Mouse (Mus musculus) cerebellum, adult 11-12 months (tissue): ENCODE data around the gene Tmem204.

Experiments
- DNase-seq: peaks from one replicate; pipeline ENCODE4 v3.0.0; 2022

The Tmem204 gene

DNA sequence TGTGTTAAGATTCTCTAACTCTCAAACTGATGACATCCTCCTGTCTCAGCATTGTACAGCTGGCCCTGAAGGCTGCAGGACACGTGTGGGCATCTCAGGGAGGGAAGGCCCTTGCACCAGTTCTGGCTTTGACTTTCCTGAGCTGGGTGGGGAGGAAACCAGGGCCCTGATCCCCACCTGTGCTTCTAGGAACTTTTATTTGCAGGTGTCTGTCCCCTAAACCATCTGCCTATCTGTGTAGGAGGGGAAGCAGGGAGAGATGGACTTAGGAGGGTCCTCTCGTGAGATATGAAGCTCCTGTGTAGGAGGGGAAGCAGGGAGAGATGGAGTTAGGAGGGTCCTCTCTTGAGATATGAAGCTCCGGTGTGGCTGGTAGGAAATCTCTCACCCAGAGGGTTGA lies 504 bp downstream of the Tmem204 start:
- no peak for DNase-seq

DNA sequence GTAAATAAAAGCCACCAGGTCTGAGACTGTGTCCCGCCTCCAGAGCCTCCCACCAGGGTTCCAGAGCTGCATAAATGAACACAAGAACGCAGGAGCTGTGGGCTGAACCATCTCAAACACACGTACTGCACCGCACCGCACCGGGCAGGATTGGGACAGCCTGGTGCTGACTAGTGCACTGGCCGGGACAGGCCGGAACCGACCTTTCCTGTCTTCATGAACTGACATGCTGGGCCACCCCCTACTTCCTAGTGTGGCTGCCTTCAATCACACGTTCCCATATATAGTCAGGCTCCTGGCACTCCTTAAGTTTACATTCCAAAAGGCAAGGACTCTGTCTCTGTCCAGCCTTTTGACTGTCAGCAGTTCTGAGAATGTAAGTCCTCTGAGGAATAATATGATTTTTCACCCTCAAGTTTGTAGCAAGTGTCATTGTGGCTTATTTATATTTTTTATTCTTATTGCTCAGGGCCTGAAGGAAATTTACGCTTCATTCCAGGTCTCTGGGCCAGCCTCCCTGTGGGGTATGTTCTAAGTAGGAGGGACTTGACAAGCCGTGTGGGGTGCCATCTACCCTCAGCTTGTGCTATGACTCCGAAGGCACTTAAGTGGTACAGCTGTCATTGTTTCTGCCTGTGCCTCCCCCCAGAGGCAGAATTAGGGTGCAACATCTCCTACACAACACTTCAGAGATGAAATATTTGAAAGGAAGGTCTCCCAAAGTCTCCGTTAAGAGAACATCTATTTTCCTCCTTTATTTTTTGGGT lies 1.1 kb downstream of the Tmem204 start:
- DNase-seq: no peak

DNA sequence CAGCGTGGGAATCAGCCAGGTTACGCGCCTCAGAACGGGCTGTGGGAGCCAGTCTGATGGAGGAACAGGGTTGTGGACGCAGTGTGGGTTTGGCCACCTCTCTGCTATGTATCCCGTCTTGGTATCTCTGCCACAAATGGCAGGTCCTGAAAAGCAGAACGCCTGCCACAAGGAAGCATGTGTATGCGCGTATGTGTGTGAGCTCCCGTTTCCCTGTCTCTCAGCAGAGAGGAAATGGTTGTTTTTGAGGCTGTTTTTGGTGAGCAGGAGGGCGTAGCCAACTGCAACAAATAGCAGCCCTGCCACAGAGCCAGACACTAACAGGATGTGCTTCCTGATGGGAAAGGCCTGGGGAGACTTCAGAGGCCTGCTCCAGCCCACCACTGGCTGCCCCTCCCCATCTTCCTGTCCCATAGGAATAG lies 2.4 kb downstream of the Tmem204 start:
- no peak for DNase-seq

DNA sequence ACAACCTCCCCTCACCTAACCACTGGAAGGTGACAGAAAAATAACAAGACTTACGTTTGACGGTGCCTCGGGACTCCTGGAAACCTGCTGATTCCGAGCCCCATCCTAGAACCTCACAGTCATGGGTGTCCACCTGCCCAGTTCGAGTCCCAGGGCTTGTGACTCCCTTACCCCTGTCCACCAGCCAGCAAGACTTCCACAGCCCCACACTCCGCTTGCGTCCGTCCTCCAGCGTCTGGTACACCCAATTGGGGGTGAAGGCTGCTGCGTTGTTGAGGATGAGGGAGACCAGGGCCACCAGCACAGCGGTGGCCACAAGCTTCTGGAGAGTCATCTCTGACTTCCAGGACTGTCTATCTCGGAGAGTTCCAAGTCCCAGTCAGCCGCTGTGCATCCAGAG lies 3.2 kb downstream of the Tmem204 start:
- no peak for DNase-seq

DNA sequence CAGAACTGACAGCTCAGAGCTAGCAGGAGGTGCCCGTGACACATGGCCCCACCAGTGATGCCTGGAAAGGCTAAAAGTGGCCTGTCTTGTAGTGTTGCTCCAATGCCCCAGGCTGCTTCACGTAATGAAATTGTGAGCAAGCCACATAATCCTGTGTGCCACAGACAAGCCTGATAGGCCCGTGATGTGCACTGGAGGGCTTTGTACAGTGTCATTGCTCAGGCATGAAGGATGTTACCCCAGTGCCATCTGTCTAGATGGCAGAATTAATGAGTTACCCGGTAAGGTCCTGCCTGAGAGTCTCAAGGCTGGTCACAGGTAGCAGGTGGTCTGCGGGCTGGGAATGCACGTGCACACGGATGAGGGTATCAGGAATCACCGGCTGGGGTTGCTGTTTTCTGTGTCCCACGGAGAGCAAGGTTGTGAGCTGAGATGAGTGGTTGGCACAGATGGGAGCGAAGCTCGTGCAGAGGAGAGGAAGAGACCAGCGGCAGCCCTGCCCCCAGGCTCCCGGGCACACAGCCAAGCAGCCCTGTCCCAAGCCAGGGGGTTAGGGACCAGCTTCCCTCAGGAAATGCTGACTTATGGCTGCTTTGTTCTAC lies 5.5 kb downstream of the Tmem204 start:
- peak; percentile 62 for DNase-seq

DNA sequence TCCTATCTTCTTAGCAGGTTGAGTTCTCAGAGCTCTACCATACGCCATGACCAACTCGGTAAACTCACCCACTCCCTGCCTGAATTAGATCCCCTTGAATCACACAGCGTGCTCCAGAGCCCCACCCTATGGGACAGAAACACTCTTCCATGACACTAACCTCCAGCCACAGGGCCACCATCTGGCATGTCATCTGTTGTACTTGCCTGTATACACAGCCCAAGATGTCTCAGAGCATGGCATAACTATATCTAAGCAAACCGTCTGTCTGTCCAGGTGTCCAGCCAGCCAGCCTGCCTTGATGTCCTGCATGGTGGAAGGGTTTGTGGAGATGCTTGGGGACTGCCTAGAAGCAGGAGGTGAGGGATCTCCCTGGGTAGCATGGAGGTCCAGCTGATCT lies 6.5 kb downstream of the Tmem204 start:
- DNase-seq: peak; percentile 57

DNA sequence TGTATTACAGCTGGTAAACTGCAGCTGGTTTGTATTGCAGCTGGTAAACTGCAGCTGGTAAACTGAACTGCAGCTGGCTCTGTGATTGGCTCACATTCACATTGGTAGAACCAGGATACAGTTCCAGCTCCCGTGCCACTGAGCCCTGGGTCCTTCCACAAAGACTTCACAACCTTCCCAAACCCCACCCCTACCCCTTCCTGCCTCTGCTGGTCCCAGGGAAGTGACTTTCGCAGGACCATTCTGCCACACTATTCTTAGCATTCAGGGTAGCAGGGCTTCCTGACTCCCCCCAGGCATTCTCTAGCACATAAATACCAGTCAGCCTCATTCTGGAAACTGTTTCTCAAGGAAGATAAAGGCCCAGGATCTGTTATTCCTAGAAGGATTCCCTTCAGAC lies 14.7 kb downstream of the Tmem204 start:
- no peak for DNase-seq

DNA sequence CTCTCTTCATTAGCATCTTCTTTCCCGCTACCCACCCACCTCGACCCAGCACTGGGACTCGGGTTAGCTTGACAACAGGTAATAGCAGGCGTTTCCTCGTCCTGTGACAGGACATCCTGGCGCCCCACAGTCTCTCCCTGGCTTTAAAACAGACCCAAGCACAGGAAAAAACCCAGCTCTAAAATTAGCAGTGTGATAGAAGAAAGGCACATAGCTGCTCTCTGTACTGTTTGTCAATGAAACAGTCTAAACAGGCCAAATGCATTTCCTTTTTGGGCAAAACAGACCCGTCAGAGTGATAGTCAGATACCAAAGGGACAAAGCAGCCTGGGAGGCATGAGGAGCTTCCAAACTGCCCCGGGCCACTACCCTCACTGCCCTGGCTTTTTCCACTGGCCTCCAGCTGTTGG lies 15.9 kb downstream of the Tmem204 start:
- DNase-seq: no peak

DNA sequence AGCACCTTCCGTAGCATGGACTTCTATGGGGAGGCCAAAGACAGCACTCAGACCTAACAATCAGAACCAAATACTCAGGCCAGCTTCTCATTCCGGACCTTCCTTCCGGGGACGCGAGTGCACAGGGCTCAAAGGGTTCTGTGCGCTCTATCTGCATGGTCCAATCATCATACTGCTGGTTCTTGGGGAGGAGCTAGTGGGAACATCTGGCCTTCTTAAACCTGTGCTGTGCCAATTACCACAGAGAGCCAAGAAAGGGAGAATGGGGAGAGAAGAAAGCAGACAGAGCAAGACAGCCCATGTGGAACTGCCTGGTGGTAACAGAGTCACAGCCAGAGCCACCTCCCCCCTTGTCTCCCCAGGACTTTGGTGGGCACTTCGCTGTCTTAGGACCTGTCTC lies 16.8 kb downstream of the Tmem204 start:
- no peak for DNase-seq

DNA sequence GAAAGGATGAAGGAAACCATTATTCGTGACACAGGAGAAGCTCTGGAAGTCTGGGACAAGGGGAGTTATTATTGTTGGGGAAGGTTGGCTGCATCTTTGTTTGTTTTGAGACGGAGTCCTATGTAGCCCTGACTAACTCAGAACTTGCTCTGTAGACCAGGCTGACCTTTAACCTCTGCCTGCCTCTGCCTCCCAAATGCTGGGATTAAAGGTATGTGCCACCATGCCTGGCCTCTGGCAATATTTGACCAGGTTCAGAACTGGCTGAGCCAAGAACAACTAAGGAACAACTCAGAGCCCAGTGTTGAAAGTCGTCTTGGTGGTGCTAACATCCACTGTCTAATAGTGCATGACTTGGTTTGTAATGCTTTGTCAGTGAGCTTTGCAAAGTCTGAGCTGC lies 18.2 kb downstream of the Tmem204 start:
- DNase-seq: no peak

DNA sequence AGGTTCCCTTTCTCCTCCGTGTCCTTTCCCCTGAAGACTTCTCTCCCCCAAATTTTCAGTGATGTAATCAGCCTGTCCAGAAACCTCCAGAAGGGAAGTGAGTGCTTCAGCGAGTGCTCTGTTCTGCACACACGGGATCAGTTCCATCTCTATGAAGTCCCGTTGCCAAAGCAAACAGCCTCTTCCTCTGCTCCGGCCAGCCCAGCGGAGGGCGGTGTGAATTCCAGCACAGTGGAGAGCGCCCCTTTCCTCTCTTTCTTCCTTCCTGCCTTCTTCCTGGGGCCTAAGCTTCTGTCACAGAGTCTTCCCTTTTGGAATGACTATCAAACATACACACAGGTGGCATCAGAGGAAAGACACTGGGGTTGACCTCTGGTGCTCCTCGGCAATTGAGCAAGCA lies 19.0 kb downstream of the Tmem204 start:
- DNase-seq: no peak

DNA sequence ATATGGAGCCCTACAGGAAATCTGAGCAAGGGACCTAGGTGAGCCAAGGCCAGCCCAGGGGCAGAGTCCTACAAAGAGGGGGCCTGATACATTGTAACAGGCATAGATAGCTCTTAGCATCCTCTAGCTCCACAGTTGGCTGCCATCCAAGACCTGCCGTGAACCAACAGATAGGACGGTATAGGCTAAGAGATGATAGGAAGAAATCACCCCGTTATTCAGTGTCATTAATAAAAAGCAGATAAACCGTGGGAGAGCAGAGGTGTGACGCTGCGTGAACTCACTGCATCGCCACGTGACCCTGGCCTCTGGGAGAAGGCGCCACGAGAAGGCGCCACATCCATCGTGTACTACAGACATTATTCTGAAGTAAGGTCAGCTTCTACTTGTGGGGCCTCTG lies 19.5 kb downstream of the Tmem204 start:
- no peak for DNase-seq

DNA sequence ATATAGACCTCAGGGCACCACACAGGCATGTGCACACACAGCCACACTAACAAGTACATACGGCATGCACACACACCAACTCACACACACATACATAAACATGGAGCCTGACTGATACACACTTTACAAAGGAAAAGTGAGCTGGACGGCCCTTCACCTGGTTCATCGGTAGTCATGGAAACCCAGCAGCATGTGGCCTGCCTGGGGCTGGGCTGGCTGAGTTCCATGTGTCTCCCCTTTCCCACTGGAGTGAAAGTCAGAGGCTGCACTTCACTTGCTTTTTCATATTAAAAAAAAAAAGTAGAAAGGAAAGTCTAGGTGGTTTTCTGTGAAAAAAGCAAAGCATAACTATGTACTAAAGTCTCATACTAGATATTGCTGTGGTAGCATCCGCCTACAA lies 20.1 kb downstream of the Tmem204 start:
- DNase-seq: no peak

DNA sequence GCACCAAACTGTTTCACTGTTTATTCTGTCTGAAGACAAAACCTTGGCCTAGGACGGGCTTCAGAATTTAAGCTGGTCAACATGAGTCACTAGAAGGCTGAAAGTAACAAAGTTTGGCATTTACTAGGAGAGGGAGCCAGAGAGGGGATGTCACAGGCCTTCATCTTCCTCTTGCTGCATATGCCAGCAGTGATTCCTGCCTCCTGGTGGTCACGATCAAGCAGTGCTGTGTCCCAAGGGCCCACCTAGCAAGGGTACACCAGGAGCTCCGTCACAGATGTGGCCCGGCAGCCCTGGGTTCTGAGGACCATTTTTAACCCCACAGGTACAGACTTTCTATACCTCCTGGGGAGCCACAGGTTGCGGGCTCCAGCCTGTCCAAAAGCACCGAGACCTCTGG lies 26.4 kb downstream of the Tmem204 start:
- no peak for DNase-seq

DNA sequence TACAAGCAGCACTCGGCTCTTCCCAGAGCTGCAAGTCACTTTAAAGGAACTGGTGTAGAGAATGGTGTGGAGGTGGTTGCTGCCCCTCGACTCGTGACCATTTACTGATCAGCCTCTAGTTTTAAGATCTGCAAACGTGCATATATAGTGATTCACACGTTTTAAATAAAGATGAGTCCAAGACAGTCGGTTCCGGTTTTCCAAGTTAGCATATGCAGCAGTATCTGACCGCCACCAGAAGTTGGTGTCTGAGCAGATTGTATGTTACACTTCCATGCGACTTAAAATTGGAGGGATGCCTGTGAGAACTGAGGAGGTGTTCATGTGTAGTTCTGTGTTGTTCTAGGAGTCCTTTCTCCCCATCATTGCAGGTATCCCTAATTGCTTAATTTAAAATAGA lies 30.1 kb downstream of the Tmem204 start:
- no peak for DNase-seq

DNA sequence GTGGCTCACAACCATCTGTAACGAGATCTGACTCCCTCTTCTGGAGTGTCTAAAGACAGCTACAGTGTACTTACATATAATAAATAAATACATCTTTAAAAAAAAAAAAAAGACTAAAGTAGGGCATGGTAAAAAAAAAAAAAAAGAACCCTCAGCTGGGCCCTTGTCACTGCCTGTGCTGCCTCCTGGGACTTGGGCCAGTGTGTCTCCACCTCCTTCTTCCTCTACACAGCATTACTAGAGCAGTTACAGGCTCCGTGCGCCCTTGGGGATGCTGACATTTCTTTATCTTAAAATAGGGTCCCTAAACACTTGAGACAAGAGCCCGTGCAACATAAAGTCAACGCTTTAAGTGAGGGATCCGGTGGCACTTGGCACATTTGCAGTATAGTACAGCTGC lies 36.2 kb downstream of the Tmem204 start:
- DNase-seq: no peak

DNA sequence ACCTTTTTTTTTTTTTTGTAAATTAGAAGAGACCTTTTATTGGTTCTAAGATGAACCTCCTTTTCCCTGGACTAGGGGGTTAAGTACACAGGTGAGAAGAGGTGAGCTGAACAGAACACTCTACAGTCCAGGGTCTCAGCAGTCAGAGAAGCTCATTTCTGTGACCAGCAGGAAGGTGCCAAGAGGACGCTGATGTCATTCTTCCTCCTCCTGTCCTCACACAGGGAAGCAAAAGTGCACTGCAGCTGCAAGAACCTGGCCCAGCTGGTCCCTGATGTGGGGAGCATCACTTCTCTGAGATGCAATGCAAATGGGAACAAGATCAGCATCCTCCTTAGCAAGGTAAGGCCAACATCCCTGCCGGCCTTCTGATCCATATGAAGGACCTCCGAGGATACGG lies 38.1 kb downstream of the Tmem204 start:
- DNase-seq: no peak

DNA sequence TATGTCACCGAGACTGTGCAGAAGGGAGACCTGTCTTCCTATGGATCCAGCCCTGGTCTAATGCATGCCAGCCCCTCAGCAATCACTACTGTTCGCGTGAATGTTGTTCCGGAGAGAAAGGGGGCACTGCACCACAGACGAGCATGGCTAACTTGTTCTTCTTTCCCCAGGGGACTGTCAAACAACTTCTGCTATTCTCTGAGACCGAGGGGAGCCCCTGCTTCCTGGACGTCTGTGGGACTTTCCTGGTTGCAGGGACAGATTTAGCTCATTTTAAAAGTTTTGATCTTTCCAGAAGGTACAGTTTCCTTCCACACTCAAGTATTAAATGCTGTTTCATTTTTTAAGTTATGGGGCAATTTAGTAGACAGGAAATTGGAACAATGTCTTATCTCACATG lies 38.5 kb downstream of the Tmem204 start:
- DNase-seq: no peak

DNA sequence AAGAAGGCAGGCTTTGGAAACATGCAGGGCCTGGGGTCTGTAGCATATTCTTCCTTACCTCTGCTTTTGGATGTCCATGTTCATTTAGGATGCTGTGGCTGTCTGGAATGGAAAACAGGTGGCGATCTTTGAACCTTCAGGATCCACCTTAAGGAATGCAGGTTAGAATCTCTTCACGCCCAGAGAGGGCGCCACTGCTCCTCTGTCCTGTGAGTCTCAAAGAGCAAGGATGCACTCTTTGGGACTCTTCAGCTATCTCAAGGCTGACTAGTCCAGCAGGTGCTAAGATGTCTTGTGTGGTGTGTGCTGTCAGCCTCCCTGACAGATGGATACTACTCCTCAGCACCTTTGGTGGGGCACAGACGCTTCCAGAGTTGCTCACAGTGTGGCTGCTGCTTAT lies 47.2 kb downstream of the Tmem204 start:
- no peak for DNase-seq

DNA sequence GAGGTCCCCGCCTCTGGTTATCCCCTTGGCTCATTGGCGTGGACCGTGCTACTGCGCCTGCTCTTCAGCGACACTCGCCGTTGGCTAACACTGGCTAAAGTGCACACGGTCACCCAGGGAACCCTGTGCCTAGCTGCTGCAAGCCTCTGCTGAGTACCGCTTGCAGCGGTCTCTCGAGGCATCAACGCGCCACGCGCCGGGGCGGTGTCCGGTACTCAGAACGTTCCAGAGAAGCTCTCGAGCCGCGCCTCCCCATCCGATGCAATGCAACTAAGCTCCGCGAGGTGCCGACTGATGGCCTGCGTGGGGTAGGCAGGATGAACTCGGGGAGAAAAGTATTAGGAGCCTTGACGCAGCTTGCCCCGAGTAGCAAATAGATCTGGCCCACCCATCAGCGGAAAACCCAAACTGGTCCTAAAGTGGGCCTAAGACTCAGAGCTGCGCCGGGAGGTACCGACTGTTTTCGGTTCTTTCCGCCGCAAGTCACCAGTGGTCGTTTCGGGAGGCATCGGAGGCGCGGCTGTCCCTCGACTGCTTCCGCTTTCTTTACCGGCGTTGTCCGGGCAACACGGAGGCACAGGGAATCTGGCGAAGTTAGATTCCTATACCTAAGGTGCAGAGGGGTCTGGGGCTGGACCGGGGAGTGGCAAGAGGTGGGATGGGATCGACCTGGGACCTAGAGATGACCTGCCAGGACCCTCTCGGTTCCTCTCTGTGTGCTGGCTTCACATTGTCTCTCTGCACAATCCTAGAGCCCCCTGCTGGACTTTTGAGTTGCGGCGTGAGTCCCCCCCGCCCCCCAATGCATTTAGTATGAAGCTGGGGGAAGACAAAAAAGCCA lies 66.9 kb downstream of the Tmem204 start:
- peak; percentile 80 for DNase-seq

DNA sequence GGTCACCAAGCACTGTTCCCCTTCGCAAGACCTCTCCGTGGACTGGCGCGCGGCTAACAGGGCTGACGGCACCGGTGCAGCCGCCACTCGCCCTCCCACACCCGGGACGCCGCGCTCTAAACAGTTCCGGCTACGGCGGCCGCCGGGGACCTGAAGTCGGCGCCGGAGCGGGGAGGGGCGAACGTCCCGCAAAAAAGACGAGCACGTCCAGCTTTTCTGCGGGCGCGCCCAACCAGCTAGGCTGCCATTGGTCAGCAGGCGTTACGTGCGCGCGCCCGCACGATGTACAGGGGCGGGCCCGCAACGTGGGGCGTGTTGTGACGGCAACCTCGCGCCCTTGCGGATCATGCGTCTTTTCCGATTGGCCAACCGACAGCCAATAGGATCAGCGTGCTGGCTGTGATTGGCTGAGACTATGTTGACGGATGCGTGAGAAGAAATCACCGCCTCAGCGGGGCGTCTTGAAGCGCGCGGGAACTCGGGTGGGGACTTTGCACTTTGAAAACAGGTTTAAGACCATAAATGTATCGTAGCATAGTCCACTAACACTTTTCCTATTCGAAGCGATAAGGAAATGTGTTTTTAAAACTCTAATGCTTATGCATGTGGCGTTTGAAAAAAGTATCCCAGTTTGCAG lies 67.6 kb downstream of the Tmem204 start, which contains the start of the genes Cramp1l and Ift140:
Gene Cramp1l (minus strand): TSS at position 134 of the 637 bp plus-strand sequence.
Gene Ift140 (plus strand): TSS at position 431 of the 637 bp plus-strand sequence.
- peak; percentile 99 for DNase-seq

DNA sequence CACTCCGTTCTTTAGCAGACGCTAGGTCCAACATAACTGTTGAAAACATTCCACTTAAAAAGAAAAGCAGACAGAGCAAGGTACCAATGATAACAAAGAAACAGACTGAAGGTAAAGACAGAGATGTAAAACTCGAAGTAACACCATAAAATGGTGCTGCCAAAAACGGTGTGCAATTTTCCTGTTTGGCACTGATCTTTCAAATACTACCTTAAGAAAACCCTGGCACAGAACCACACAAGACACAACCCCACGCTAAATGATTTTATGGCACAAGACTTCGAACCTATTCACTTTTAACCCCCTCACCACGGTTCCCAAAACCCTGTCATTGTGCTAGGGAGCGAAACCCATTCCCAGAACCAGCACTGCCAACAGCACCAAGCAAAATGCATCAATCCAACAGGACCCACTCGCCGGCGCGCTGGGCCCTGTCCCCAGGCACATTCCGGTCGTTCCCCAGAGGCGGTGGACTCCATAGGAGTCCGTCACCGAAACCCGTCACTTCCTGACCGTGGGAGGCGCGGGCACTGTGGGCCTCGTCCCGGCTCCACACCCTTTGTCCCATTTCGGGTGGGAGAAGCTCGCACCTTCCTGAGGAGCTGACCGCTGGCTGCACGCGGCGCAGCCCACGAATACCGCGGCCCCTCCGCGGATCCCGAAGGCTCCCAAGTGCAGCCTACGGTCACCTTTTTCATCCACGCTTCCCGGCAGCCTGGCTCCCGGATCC lies 68.4 kb downstream of the Tmem204 start:
- DNase-seq: peak; percentile 51
